Mouse (Mus musculus) embryo, embryonic 10 days (tissue): Measurements from ENCODE around the gene Nrm.
A peak's percentile ranks its signal among the peaks of the same experiment; 100 is the strongest.

Source experiments
- DNase-seq: peaks from one replicate; pipeline ENCODE4 v3.0.0-alpha.2; 2015; ENCODE audit warnings: low spot score

The Nrm gene

GRCm38 (mm10) chr17:35903992-35904355 is 42.9 kb downstream of the Nrm start:
- DNase-seq = no peak

GRCm38 (mm10) chr17:35905587-35905986 is 44.5 kb downstream of the Nrm start:
- DNase-seq = no peak

DNA sequence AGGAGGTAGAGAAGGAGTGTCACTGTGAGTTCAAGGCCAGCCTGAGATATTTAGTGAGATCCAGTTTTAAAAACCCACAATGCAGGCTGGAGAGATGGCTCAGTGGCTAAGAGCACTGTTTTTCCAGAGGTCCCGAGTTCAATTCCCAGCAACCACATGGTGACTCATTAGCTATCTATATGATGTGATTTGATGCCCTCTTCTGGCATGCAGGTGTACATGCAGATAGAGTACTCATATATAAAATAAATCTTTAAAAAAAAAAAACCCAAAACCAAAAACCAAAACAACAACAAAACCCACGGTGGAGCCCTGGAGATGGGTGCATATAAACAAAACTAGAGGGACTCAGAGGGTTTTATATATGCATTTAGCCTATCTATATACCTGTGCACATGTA is 46.5 kb downstream of the Nrm start:
- no peak for DNase-seq

GRCm38 (mm10) chr17:35909186-35909918 is 48.2 kb downstream of the Nrm start:
- DNase-seq = no peak

- peak; percentile 97 for DNase-seq
Measured at GRCm38 (mm10) chr17:35909919-35910369, 48.8 kb downstream of the Nrm start, which contains the start of gene Atat1. TSS of gene Atat1 (minus strand) at chr17:35910075.

DNA sequence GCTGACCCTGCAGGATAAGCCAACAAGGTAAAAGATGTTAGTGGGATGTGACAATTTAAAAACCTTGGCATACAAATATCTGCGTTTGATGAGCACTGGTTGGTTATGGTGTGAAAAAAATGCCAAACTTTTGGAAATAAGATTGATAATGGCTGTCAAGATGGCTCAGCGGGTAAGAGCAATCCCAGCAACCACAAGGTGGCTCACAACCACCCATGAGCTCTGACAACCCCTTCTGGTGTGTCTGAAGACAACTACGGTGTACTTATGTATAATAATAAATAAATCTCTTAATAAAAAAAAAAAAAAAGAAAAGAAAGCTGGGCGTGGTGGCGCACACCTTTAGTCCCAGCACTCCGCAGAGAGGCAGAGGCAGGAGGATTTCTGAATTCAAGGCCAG is 53.9 kb downstream of the Nrm start:
- no peak for DNase-seq
